Mouse (Mus musculus): ENCODE results near the gene Lrrc9.

Gene Lrrc9

DNA sequence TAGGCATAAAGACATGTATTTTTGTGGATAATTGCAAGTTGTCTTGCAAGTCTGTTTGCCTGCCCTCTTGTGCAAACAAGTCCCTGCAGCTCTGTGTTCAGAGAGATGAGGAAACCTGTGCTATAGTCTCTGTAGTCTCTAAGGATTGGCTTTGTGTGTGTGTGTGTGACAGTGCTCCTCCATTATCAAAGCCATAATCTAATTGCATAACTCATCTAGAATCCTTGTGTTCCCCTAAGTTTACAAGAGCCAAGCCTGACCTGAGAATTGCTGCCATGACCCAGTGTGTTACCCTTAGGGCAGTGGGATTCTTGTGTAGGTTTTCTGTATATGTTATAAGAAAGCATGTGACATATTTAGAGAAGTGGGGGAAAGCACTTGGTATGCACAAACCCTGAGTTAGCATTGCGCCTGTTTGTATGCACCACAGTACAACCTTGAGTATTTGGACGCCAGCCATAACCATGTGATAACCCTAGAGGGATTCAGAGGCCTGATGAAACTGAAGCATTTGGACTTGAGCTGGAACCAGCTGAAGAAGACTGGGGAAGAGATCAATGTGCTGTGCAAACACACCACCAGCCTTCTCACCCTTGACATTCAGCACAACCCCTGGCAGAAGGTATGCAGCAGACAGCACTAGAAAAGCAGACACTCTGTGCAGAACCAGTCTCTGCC is 35.2 kb downstream of the Lrrc9 start:
- no peak for DNase-seq (ENCODE audit: low spot score)

DNA sequence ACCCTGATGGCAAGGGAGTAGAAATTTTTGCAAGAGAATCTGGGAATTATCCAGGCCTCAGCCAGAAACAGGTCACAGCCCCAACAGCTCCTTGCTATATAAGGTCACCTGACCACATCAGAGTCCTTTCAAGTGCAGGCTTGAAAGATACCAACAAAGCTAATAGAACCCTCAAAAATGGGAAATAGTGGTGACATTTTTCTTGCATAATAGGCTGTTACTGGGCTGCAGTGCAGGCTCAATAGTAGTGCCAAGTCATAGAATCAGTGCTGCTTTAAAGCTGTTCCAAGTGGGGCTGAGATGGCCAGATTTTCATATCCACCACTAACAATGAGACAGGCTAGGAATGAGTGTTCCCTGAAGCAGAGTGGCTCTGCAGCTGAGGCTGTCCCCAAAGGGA is 40.6 kb downstream of the Lrrc9 start:
- DNase-seq (ENCODE audit: low spot score): no peak

- DNase-seq (ENCODE audit: low spot score): no peak
Measured at GRCm38 (mm10) chr12:72484872-72485271, 43.2 kb downstream of the Lrrc9 start.

- DNase-seq (ENCODE audit: low spot score): no peak
Measured at GRCm38 (mm10) chr12:72487498-72487897, 45.8 kb downstream of the Lrrc9 start.

GRCm38 (mm10) chr12:72489995-72490394 is 48.3 kb downstream of the Lrrc9 start:
- no peak for DNase-seq (ENCODE audit: low spot score)

GRCm38 (mm10) chr12:72491063-72491719 is 49.5 kb downstream of the Lrrc9 start:
- no peak for DNase-seq (ENCODE audit: low spot score)

DNA sequence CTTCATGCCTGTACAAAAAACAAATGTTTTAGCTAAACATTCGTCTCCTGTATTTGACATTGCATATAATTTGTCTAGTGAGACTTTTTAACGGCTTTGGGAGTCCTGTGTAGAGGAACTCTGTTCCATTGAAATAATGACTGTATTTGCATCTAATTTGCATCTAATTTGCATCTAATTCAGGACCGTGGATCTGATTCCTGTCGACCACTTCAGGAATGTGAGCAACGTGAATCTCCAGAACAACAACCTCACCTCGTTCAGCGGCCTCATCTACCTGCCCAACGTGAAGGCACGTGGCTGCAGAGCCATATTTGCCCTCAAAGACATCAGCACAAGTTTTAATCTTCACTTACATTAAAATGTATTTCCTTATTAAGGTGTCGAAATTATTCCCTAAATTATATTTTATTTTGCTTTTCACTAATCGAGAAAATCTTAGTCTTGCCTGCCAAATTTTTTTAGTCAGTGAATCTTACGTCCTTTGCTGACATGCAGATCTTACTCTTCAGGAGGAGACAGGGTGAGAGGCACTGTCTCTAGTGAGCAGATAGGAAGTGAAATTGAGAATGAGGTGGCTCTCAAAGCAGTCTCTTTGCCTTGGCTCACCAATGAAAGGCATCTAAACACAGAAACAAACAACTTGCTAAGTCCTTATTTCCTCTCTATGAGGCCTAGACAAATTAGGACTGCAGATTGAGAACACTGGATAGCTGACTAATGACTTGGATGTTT is 55.4 kb downstream of the Lrrc9 start:
- no peak for DNase-seq (ENCODE audit: low spot score)

DNA sequence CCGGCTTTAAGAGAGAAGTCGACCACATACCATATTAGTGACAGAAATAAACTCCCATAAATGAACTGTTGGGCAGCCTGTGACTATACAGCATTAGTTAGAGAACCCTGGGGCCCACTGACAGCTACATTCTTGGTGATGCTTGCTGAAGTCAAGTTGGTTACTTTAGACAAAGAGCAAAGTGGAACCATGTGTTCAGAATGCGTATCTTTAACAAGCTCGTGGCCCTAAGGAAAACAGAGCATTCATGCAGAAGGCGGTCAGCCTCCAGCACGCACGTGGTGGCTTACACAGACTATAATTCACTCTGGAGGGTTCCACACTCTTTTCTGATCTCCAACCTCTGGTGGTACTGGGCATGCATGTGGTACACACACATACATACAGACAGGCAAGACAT is 67.9 kb downstream of the Lrrc9 start:
- no peak for DNase-seq (ENCODE audit: low spot score)

DNA sequence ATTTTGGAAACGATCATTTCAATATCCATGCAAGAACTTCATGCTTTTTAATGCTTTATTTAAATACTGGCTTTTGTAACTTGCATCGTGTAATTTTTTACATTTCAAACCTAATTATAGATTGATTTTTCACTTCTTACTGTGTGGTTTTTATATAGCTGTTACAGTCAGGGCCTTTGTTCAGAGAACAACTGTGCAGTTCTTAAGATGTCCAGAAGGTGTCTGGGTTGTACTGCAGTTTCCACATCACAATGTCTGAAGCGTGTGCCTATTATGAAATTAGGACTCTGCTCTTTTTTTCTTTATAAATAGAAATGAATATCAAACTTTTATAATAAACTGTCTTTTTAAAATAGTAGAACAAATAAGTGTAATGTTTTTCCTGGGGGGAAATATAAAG is 73.8 kb downstream of the Lrrc9 start:
- peak; percentile 75 for DNase-seq (ENCODE audit: low spot score)

DNA sequence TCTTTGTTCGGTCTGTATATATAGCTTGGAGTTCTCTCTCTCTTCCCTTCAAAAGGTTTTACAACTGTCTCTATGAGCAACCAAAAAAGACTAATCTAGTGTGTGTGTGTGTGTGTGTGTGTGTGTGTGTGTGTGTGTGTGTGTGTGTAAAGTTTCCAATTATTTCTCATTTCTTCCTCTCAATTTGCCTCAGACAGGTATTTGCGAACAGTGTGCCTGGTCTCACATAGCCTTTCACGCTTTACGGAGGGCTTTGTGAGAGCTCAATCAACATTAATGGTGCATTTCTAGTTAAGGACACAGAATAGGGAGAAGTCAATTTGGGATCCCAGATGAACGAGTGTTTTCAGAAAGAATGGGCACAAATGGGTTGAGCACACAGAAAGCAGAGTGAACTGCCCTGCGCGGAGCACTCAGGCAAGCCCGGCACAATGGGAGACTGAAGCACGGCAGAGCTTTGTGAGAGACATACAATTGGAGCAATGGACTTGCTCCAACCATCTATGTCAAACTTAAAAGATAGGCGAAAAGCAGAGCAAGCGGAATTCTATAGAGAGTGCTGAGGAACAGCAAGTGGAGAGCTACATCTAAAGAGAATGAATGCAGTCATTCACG is 76.6 kb downstream of the Lrrc9 start:
- DNase-seq (ENCODE audit: low spot score): no peak

- peak; percentile 42 for DNase-seq (ENCODE audit: low spot score)
Measured at GRCm38 (mm10) chr12:72519352-72519751, 77.7 kb downstream of the Lrrc9 start.

DNA sequence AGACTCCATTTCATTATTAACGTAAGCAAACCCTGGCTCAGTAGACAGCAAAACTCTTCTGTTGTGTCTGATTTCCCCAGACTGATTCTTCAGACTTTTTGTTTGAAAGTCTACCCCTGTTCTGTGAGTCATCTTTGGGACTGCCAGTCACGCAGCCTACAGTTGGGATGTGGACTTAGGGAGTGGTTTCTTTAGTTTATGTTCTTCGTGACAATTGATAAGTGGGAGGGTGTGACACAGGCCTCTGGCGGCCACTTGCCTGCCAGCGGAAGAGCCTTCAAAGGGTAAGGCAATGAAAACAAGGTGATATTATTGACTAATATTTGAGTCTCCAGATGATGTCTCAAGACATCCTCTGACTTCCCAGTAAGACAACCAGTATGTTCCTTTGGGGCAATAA is 78.2 kb downstream of the Lrrc9 start:
- no peak for DNase-seq (ENCODE audit: low spot score)

DNA sequence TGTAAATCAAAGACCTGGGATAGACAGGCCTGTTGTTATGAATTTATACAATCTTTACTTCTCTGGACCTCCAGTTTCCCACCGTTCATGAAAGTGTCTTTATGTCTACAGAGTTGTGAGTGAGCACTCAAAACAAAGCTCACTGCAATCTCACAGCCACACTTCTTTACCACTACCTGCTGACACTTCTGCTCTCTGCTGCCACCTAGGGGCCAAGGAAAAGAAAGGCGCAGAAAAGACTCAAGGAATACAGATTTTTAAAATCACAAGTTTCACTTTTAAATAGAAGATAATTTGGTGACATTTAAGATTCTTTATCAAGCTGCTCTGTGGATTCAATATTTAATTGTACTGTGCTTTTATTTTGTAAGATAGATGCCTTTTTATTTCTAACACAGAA is 79.0 kb downstream of the Lrrc9 start:
- peak; percentile 80 for DNase-seq (ENCODE audit: low spot score)

DNA sequence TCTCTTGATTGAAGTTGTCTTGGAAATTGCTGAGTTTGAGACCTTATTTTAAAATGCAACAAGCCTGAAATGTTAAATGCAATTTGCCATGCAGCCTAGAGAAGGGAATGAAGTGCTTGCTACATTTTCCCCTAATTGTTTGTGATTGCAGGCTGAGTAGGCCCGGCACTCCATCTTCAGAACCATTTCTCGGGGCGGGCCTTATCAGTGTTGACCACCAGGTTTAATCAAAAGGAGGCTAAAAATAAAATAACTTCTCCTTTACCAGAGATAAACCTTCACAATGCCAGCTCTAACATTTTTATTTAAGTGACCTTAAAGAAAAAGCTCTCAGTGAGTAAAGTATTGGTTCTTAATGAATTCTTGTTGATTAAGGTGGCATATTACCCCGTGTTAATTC is 83.9 kb downstream of the Lrrc9 start:
- DNase-seq (ENCODE audit: low spot score): no peak

- DNase-seq (ENCODE audit: low spot score): no peak
Measured at GRCm38 (mm10) chr12:72532303-72532702, 90.6 kb downstream of the Lrrc9 start.

DNA sequence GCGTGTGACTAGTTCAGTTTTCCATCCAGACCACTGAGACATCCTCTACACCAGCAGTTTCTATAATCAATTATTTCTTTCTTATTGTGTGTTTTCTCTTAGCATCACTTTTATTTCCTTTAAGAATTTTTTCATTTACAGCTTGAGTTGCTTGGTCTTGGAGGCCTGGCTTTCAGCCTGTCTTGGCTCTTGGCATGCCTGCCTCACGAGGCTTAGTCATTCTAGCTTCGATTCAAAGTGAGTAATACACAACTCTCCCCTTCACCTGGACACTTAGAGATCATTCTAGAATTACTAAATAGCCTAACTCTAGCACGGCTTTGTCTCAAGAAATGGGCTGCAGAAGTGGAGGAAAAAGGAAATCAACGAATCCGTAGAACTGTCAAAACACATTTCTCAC is 92.3 kb downstream of the Lrrc9 start:
- no peak for DNase-seq (ENCODE audit: low spot score)

DNA sequence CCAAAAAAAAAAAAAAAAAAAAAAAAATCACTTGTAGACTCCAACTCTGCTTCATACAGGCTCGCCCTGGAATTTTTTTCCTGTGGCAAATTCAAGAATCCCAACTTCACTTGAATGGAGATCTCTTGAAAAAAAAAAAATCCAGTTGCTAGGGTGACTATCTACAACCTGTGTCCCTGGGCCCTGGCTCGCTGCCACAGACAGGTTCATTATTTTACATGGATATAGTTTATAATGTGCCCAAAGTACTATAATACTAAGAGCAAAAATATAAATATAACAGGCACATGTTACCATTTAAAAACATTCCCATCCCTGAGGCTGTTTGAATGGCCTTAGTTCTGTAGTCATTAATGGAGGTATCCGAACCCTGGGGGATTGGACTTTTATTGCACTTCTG is 93.9 kb downstream of the Lrrc9 start:
- no peak for DNase-seq (ENCODE audit: low spot score)

DNA sequence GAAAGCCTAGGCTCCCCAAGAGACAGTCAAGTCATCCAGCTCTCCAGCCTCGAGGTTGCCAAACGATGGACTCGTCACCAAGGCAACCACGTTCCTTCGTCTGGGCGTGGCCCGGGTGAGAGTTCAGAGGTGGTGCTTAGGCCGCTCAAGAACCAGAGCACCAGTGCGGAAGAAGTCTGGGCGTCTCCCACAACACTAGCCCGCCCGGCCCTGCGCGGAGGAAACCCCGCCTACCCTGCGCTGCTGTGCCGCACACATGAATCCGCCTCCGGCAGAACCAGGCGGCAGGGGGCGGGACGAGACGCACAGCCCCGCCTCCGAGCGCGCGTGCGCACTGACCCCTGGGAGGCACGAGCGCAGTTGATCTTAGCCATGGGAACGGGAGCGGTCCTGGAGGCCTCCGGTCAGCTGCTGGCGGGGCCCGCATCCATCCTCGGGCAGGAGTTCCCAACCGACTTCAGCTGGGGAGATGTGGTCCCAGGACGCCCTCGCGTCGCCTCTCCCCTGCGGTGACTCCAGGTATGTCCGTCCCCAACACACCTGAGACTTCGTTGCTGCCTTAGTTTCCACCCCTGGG is 94.4 kb downstream of the Lrrc9 start, which contains the start of gene Pcnx4:
Gene Pcnx4, plus strand, starts transcription at position 363 of the 577 bp plus-strand sequence.
- peak; percentile 97 for DNase-seq (ENCODE audit: low spot score)

DNA sequence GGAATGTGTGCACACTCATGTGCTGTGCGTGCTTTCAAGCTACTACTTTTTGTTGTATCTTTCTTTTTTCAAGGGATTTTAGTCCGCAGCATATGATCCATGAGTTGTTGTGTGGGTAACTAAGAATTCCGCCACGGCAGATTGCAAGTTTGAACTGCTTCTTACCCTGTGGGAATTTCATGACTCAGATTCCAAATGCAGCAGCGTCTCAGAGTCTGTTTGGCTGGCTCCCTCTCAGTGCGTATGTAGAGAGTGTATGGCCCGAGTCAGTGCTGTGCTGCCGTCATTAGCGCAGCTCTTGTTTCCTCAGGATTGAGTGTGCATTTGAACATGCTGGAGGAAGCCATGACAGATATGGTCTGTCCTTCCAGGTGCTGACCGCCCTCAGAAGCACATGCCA is 96.9 kb downstream of the Lrrc9 start:
- DNase-seq (ENCODE audit: low spot score): no peak

GRCm38 (mm10) chr12:72554347-72554746 is 112.7 kb downstream of the Lrrc9 start:
- no peak for DNase-seq (ENCODE audit: low spot score)

DNA sequence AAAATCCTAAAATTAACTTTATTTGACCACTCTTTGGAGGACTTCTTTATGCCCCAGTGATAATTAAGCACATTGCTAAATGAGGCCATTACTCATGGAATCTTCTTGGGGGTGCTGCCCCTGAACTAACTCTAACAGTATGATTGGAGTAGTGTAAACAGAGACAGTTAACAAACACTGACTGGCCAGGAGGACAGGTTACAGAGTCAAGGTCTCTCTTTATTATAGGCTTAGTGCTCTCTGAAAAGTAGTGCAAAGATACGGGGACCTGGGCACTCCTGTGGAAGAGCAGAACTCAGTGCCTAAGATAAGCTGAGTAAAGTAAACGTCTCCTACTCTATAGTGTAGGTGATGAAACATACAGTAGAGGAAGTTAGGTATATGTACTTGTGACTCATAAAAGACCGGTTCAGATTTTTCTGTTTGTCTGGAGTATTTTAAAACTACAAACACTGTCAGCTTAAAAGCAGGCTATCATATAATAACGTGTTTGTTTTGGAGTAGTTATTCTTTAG is 122.7 kb downstream of the Lrrc9 start:
- DNase-seq (ENCODE audit: low spot score): no peak
